Mouse (Mus musculus): ENCODE measurements around the gene Col9a2. TPM values are rescaled to one million over a fixed set of nuclear protein-coding genes. Genes with fewer than 3 reads are reported as not detected.
"Not testable (repeated sequence)": the region's sequence is repeated elsewhere in the genome, so short reads cannot be mapped to it uniquely, and the experiment has no call there.

The Col9a2 gene
- total RNA-seq, 2 experiments from 2014 or later = 7.1 to 7.3 TPM

DNA sequence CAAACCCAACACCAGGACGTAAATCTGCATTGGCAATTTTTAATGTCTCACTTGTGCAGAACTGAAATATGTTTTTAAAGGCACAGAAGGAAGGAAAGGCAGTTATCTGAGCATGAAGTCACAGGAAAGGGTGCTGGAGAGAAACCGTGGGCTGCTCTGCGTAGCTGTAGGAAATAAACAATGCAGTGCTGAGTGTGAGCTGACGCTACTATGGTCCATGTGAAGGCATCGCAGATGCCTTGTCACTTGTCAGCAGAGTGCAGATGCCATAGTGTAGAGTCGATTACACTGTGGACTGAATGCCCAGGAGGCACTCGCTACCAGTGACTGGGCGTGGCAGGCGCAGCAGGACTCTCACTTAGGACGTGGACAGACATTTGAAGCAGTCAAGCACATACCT lies 20.0 kb downstream of the Col9a2 start:
- intact Hi-C loops (cut with DNase I); DNase-seq (ENCODE audit: low spot score in 2 of 2): not testable (repeated sequence)

DNA sequence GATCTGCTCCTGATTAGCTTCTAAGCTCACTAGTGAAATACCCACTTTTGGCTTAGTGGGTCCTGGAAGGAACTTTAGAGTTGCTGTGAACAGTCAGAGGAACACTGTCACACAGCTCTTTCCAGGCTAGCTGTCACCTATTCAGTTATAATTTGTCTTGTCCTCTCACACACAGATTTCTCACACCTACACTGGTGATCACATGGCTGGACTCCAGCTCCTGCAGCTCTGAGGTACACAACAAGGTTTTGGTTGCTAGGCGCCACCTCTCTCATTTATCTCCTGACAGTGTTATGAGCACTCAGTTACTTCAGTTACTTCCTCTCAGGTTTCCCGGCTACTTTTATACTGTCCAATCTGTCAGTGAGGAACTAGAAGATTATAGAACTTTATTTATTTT lies 26.2 kb downstream of the Col9a2 start:
- intact Hi-C loops (cut with DNase I) = no loop called here
- DNase-seq (ENCODE audit: low spot score in 2 of 2) = no peak

DNA sequence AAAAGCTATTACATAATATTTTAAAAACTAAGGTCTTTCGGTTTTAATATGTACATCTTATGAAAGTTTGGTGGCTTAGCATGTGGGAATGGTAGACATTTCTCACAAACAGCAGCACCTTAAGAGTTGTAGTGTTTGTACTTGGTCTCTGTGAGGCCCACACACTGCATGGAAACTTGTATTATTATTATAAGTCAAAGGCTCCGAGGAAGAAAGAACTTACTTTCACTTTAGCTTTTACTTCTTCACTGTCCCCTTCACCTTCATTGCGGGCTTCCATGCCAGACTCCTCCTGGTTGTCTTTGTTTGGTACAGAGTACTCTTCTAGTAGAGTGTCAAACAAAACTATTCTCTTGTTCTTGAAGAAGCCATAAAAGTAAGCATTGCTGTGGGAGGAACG lies 35.1 kb downstream of the Col9a2 start:
- intact Hi-C loops (cut with DNase I) = no loop called here
- no peak for DNase-seq (ENCODE audit: low spot score in 2 of 2)

DNA sequence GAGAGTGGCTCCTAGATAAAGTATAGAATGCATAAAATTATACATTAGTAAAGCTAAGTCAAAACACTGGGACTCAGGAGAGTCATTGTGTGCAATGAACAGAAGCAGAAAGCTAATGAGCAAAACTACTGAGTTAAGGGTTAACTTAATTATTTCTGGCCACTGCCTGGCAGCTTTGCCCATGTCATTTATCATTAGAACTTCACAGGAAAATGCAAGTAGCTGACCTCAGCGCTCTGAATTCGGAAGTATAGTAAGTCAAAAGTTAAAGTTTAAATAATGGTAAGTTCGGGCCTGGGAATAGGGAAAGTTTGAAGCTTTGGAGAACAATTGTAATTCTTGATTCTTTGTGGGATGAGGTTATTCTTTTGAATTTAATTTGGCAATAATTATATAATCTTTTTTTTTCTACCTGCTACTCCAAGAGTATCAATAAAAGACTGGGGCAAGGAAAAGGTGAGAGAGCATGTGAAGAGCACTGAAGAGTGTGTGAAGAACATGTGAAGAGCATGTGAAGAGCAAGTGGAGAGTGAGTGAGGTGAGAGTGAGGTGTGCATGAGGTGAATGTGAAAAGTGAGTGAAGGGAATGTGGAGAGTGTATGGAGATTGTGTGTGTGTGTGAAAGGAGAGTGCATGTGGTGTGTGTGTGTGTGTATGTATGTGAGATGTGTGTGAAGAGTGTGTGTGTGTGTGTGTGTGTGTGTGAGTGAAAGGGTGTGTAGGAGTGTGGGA lies 38.9 kb downstream of the Col9a2 start:
- DNase-seq (ENCODE audit: low spot score in 2 of 2) = no peak
- intact Hi-C loops (cut with DNase I) = no loop called here

DNA sequence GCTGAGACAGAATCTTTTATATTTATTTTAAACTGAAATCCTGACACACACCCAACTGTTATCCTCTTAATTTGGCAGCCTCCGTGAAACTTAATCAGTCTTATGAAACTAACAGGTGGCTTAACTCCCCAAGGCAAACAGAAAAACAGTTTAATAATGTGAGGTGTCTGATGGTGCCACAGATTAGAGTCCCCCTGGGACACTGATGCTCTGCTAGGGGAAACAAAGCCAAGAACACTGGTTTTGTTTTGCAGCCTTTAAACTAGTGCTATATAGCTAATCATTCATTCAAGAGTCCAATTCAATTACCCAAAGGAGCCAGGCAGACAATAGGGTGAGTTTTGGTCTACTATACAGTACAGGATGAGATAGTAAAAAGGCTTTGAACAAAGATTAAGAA lies 41.2 kb downstream of the Col9a2 start:
- intact Hi-C loops (cut with DNase I) = no loop called here
- DNase-seq (ENCODE audit: low spot score in 2 of 2) = no peak

DNA sequence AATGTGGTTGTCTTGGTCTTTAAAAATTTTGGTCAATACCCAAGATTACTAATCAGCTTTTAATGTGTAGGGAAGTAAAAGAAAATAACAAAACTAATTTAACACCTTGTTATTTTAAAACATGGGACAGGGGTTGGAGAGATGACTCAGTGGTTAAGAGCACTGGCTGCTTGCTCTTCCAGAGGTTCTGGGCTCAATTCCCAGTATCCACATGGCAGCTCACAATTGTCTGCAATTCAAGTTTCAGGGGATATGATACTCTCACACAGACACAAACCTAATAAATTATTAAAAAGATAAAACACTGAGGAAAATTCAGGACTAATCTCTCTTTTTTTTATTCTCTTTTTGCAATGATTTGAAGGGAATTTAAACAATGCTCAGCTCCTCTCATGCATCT lies 45.3 kb downstream of the Col9a2 start:
- intact Hi-C loops (cut with DNase I) = no loop called here
- DNase-seq (ENCODE audit: low spot score in 2 of 2) = no peak

DNA sequence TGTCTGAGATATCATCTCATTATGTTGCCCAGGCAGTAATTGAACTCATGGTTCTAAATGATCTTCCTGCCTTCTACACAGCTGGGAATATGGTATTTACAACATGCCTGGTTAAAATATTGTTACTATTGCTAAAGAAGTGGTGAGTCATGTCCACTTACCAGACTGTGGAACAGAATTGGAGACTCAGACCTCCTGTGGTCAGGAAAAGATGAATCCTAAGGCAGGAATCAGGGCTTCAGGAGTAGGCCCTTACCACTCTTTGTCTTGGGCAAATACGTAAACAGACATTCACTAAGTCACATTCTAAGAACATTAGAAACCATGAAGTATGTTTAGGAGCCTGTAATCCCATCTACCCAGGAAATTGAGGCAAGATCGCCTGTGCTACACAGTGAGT lies 49.5 kb downstream of the Col9a2 start:
- intact Hi-C loops (cut with DNase I) = no loop called here

DNA sequence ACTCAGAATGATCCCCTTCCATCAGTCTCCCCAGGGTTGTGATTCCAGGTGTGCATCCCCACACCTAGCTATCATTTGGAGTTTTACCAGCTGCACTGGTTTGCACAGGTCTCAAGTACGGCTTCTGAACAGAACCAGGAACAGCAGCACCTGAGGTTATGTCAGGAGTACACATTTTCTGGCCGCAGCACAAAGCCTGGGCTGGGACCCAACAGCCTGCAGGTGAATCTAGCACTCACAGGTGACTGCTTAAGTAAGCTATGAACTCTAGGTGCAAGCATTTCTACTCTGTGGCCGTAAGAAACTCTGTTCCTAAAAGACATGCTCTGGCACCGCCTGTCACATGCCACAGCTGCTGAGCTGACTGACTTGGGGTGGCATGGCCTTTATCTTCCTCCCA lies 51.0 kb downstream of the Col9a2 start:
- DNase-seq (ENCODE audit: low spot score in 2 of 2) = no peak
- intact Hi-C loops (cut with DNase I) = no loop called here

More for the DNA sequence above, 49.5 kb downstream of the Col9a2 start:
- no peak for DNase-seq (ENCODE audit: low spot score in 2 of 2)

DNA sequence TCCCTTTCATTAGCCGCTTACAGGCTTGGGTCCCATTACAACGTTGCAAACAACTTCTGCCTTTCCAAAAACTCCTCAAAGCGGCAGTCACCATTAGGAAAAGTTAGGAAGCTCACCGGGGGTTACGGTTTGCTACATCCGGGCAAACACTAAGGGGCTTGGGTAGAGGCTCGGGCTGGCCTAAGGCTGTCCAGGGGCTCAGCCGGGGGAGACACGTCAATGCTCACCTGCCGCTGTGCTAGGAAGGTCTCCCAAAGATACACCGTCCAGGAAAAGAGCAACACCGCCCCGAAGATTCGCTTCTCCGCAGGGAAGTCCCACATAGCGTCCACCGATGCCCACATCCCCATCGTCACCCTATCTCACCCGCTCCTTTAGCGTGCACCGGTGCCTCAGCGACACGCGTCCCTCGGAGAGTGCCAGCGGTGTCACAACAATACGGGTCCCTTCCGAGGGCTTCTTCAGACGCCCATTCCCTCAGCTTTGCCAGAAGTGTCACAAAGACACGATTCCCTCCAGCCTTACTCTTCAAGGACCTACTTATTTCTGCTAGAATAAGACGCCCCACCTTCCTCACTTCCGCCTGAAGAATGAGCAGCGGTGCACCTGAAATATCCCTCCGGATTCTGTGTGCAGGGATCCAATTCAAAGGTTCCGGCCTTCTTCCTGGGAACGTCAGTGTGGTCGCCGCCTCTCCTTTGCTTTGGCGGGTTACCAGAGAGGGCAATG lies 58.6 kb downstream of the Col9a2 start, which contains the start of gene Zmpste24:
TSS of gene Zmpste24 (minus strand) at position 592 of the 729 bp plus-strand sequence.
- peak; percentile 80 to 91 for DNase-seq (ENCODE audit: low spot score in 2 of 2)
- intact Hi-C loops (cut with DNase I) = no loop called here

DNA sequence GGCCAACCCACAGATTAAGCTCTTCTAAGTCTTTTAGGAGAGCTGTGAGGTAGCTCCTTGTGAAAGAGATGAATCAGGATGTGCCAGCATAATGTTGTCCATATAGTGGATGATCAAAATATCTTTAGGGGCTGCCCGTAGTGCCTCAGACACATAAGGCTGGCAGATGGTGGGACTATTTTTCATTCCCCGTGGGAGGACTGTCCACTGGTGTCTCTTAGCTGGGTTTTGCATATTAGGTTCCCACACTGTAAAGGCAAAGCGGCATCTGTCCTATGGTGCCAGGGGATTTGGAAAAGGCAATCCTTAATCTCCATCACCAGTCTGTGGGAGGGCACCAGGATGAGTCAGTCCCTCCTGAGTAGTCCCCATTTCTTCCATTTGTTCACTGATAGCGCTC lies 64.1 kb downstream of the Col9a2 start:
- peak; percentile 65 to 73 for DNase-seq (ENCODE audit: low spot score in 2 of 2)
- intact Hi-C loops (cut with DNase I) = no loop called here

Other genes starting within 250 kb of the Col9a2 start
- gene Nfyc, start 207.8 kb upstream of the Col9a2 start, total RNA-seq (2021) = 10 to 100 TPM; 40.7 to 48.4 TPM
- gene Rims3, start 184.6 kb upstream of the Col9a2 start, total RNA-seq (2021) = 100 to 1,000 TPM; 122 to 134 TPM
- gene Exo5, start 114.4 kb upstream of the Col9a2 start, total RNA-seq (2021) = 10 to 100 TPM in 1 of 2 experiments, 1 to 10 TPM in 1; 8.9 to 11.7 TPM
- 1 to 10 TPM; 1.3 to 2.1 TPM for gene Zfp69, start 87.7 kb upstream of the Col9a2 start, total RNA-seq (2021)
- 100 to 1,000 TPM; 185 to 195 TPM for gene Smap2, start 22.1 kb upstream of the Col9a2 start, total RNA-seq (2021)
- 10 to 100 TPM; 21.1 to 23.9 TPM for gene Zmpste24, start 58.9 kb downstream of the Col9a2 start, total RNA-seq (2021)
- not detected for gene Tmco2, start 69.8 kb downstream of the Col9a2 start, total RNA-seq (2021)
- gene Rlf, start 175.7 kb downstream of the Col9a2 start, total RNA-seq (2021) = 10 to 100 TPM; 24.2 to 28.9 TPM